Mouse (Mus musculus): Measurements from ENCODE around the gene Pla2g2d. TPM values are rescaled to one million over a fixed set of nuclear protein-coding genes. Genes with fewer than 3 reads are reported as not detected.
A peak's percentile ranks its signal among the peaks of the same experiment; 100 is the strongest.

Pla2g2d gene
- polyA plus RNA-seq, 1 experiment from 2014 or later: 0.38 TPM

DNA sequence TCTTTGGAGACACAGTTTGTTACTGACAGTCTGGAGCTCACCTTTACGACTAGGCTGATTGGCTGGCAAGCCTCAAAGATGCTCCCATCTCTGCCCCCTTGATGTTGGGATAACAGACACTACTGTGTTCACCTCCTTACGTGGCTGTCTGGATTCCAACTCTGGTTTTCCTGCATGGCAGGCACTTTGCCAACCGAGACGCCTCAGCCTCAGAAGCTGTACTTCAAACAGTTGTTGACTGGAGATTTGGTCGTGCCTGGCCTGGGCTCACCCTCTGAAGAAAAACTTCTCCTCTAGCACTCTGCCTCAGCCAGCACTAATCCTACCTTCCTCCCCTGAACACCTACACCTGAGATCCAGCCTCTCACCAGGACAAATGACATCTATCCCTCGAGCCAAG lies 15.9 kb downstream of the Pla2g2d start:
- Histone ChIP-seq H3K36me3 (ENCODE audit: control insufficient read depth, insufficient read depth, low read length) (no peaks in the 10 kb centered on the region), H3K4me3 (ENCODE audit: low read depth, low read length) (no peak overlapping the region), H3K4me2 (ENCODE audit: low read depth, low read length) (no peak overlapping the region), H3K4me1 (ENCODE audit: control insufficient read depth, insufficient read depth, low read length) (no peaks in the 10 kb centered on the region), H3K9me3 (ENCODE audit: control insufficient read depth, low read length) (no peaks in the 10 kb centered on the region), H3K9ac (ENCODE audit: low read depth, low read length) (no peak overlapping the region), H3K27ac (replicated peaks; ENCODE audit: low read depth, low read length) (no peak overlapping the region), H3K27me3 (replicated peaks; ENCODE audit: control insufficient read depth, insufficient read depth, low read length) (no peaks in the 10 kb centered on the region)
- ATAC-seq (ENCODE audit: low read depth) (no peak), DNase-seq (ENCODE audit: low spot score) (no peak)
- WGBS: 59% methylated on average over 6 of the region's 6 CpGs

DNA sequence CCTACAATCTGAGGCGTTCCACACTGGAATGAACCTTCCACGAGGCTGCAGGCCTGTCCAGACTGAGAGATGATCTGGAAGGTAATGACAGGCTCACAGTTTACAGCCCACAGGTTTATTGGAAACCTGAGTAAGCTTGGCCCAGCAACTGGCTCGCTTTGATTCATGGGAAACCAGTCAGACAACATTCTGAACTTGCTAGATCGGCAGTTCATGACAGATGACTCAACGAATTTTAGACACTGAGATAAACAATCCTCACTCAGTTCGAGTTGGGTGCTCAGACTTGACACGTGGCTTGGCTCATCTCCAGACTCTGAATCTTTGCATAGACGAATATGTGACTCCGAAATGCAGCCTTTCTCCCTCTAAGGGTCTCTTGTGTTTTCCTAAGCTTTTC lies 17.1 kb downstream of the Pla2g2d start:
- Histone ChIP-seq H3K4me3 (ENCODE audit: low read depth, low read length) (no peak overlapping the region), H3K4me2 (ENCODE audit: low read depth, low read length) (no peak overlapping the region), H3K27me3 (replicated peaks; ENCODE audit: control insufficient read depth, insufficient read depth, low read length) (no peaks in the 10 kb centered on the region), H3K4me1 (ENCODE audit: control insufficient read depth, insufficient read depth, low read length) (no peaks in the 10 kb centered on the region), H3K27ac (replicated peaks; ENCODE audit: low read depth, low read length) (peak overlapping the region; percentile 44; the same call in 1 of the 2 replicates), H3K36me3 (ENCODE audit: control insufficient read depth, insufficient read depth, low read length) (no peaks in the 10 kb centered on the region), H3K9me3 (ENCODE audit: control insufficient read depth, low read length) (no peaks in the 10 kb centered on the region), H3K9ac (ENCODE audit: low read depth, low read length) (no peak overlapping the region)
- ATAC-seq (ENCODE audit: low read depth) (peak; percentile 69), DNase-seq (ENCODE audit: low spot score) (peak; percentile 92)
- whole genome bisulfite sequencing: 37% methylated on average over 9 of the region's 9 CpGs

DNA sequence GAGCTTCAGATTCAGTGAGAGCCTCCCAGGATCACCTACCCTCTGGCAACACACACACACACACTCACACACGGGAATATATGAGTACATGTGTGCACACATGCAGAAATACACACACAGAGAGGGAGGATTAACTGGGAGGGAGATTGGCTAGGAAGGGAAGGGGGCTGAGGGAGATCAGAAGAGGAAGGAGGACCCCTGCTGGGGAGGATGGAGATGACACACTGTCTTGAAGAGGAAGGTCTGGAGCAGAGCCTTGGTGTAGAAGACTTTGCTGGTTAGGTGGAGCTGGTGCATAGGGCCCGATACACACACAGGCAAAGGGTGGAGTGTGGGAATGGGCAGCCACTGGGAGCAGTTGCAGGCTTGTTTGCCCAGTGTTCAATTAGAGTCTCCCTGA lies 17.7 kb downstream of the Pla2g2d start:
- WGBS: 71% methylated on average over 2 of the region's 2 CpGs
- no peaks in the 10 kb centered on the region for H3K9me3 ChIP-seq (ENCODE audit: control insufficient read depth, low read length)
- ATAC-seq (ENCODE audit: low read depth) (peak; percentile 45; the same call in 1 of the 2 replicates), DNase-seq (ENCODE audit: low spot score) (peak; percentile 38)
- no peak overlapping the region for H3K4me3 ChIP-seq (ENCODE audit: low read depth, low read length)
- no peaks in the 10 kb centered on the region for H3K4me1 ChIP-seq (ENCODE audit: control insufficient read depth, insufficient read depth, low read length)
- no peak overlapping the region for H3K9ac ChIP-seq (ENCODE audit: low read depth, low read length)
- no peaks in the 10 kb centered on the region for H3K36me3 ChIP-seq (ENCODE audit: control insufficient read depth, insufficient read depth, low read length)
- H3K27me3 ChIP-seq (replicated peaks; ENCODE audit: control insufficient read depth, insufficient read depth, low read length): no peaks in the 10 kb centered on the region
- no peak overlapping the region for H3K27ac ChIP-seq (replicated peaks; ENCODE audit: low read depth, low read length)
- no peak overlapping the region for H3K4me2 ChIP-seq (ENCODE audit: low read depth, low read length)

DNA sequence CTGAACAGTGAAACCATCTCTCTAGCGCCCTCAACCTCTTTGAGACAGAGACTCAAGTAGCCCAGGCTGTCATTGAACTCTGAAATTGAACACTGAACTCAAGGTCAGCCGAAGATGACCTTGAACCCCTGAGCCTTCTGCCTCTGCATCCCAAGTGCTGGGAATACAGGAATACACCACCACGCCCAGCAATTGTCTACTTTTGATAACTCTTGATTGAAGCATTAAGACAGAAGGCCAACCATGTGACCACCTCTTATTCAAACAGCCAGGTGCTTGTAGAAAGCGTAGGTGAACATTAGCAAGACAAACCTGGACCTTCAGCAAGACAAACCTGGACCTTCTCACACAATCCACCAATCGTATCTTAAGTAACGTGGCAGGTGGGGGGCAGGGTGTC lies 18.8 kb downstream of the Pla2g2d start:
- Histone ChIP-seq H3K27me3 (replicated peaks; ENCODE audit: control insufficient read depth, insufficient read depth, low read length) (no peaks in the 10 kb centered on the region), H3K36me3 (ENCODE audit: control insufficient read depth, insufficient read depth, low read length) (no peaks in the 10 kb centered on the region), H3K9ac (ENCODE audit: low read depth, low read length) (no peak overlapping the region), H3K4me1 (ENCODE audit: control insufficient read depth, insufficient read depth, low read length) (no peaks in the 10 kb centered on the region), H3K4me2 (ENCODE audit: low read depth, low read length) (no peak overlapping the region), H3K27ac (replicated peaks; ENCODE audit: low read depth, low read length) (no peak overlapping the region), H3K4me3 (ENCODE audit: low read depth, low read length) (no peak overlapping the region), H3K9me3 (ENCODE audit: control insufficient read depth, low read length) (no peaks in the 10 kb centered on the region)
- ATAC-seq (ENCODE audit: low read depth) (no peak), DNase-seq (ENCODE audit: low spot score) (no peak)
- 89% methylated on average over 6 of the region's 6 CpGs for WGBS

DNA sequence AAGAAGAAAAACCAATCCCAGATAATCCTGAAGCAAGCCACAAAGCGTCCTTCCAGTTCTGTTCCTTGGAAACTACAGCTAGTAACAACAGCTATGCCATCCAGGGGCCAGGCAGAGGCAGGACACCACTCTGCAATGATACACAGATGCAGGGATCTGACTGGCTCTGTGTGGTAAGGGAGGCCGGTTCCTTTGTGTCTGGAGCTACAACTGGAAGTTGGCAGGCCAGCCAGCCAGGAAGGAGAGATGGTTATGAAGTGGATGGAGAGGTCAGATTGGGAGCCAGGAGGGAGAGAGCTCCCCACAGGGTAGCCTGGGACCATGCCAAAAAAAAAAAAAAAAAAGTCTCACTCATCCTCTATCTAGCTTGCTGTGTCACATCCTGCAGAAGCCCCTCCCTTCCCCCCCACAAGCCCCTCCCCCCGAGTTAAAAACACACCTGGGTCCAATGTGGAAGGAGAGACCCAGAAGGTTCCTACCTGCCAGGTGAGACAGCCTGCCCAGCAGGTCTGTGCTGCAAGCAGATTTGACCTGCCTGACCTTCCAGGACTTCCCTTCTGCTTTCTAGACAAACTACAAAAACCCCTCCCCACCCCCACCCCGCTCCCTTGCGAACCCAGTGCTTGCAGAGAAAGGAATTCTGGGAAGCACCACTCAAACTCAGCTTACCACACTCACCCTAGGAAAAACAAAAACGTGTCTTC lies 21.1 kb downstream of the Pla2g2d start:
- no peaks in the 10 kb centered on the region for H3K36me3 ChIP-seq (ENCODE audit: control insufficient read depth, insufficient read depth, low read length)
- no peak overlapping the region for H3K4me3 ChIP-seq (ENCODE audit: low read depth, low read length)
- H3K27ac ChIP-seq (replicated peaks; ENCODE audit: low read depth, low read length): no peak overlapping the region
- H3K4me2 ChIP-seq (ENCODE audit: low read depth, low read length): no peak overlapping the region
- 46% methylated on average over 6 of the region's 6 CpGs for WGBS
- H3K9me3 ChIP-seq (ENCODE audit: control insufficient read depth, low read length): no peaks in the 10 kb centered on the region
- no peaks in the 10 kb centered on the region for H3K27me3 ChIP-seq (replicated peaks; ENCODE audit: control insufficient read depth, insufficient read depth, low read length)
- H3K4me1 ChIP-seq (ENCODE audit: control insufficient read depth, insufficient read depth, low read length): 0 out of 2 replicates have a peak, but pooled peaks cover 3% of the 10 kb centered on the region
- DNase-seq (ENCODE audit: low spot score): no peak
- ATAC-seq (ENCODE audit: low read depth): no peak
- no peak overlapping the region for H3K9ac ChIP-seq (ENCODE audit: low read depth, low read length)

DNA sequence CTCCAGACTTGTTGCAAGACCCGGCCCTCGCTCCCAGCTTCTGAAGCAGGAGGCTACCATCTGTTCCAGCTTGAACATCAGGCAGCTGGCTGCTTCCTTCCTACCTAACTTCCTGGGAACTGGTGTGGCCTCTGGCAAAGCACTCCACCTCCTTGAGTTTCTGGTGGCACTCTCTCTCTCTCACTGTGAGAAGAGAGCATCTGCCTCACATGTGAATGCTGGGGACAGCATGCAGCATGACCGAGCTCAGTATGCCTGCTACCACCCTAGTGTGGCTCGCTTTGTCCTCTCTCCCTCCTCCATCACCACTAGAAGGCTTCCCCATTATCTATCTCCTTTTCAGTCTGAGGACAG lies 21.7 kb downstream of the Pla2g2d start:
- Histone ChIP-seq H3K4me3 (ENCODE audit: low read depth, low read length) (no peak overlapping the region), H3K9me3 (ENCODE audit: control insufficient read depth, low read length) (no peaks in the 10 kb centered on the region), H3K4me1 (ENCODE audit: control insufficient read depth, insufficient read depth, low read length) (0 out of 2 replicates have a peak, but pooled peaks cover 3% of the 10 kb centered on the region), H3K27me3 (replicated peaks; ENCODE audit: control insufficient read depth, insufficient read depth, low read length) (no peaks in the 10 kb centered on the region), H3K9ac (ENCODE audit: low read depth, low read length) (no peak overlapping the region), H3K36me3 (ENCODE audit: control insufficient read depth, insufficient read depth, low read length) (no peaks in the 10 kb centered on the region), H3K27ac (replicated peaks; ENCODE audit: low read depth, low read length) (no peak overlapping the region), H3K4me2 (ENCODE audit: low read depth, low read length) (no peak overlapping the region)
- DNase-seq (ENCODE audit: low spot score): peak; percentile 41
- ATAC-seq (ENCODE audit: low read depth): no peak
- WGBS: 57% methylated on average over 4 of the region's 4 CpGs

DNA sequence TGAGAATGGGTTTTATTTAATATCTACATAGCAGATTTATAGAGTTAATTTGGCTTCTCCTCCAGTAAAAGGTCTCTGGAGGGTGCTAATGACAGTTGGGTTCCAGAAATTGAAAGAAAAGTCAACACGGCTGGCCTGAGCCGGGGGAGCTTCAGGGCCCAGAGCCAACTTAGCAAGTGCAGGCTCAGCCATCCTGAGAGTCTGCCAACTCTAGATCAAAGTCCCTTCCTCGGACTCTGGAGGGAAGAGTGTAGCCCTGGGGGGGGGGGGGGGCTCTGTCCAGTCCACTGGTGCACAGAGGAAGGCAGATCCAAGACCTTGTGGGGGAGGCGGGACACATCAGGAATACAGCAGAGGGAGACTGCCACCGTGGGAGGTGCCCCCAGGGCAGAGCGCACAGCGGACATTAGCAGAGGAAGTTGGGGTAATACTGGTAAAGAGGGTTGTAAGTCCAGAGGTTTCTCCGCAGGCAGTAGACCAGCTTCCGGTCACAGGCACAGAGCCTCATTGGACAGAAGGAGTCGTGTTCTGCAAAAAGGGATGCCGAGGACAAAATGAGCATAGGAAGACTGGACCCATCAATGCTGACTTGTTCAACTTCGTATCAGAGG lies 24.7 kb downstream of the Pla2g2d start:
- no peak overlapping the region for H3K27ac ChIP-seq (replicated peaks; ENCODE audit: low read depth, low read length)
- no peaks in the 10 kb centered on the region for H3K36me3 ChIP-seq (ENCODE audit: control insufficient read depth, insufficient read depth, low read length)
- no peak overlapping the region for H3K4me3 ChIP-seq (ENCODE audit: low read depth, low read length)
- DNase-seq (ENCODE audit: low spot score) (peak; percentile 56), ATAC-seq (ENCODE audit: low read depth) (no peak)
- H3K9me3 ChIP-seq (ENCODE audit: control insufficient read depth, low read length): no peaks in the 10 kb centered on the region
- WGBS: 51% methylated on average over 12 of the region's 12 CpGs
- H3K9ac ChIP-seq (ENCODE audit: low read depth, low read length): no peak overlapping the region
- H3K4me1 ChIP-seq (ENCODE audit: control insufficient read depth, insufficient read depth, low read length): 0 out of 2 replicates have a peak, but pooled peaks cover 3% of the 10 kb centered on the region
- H3K27me3 ChIP-seq (replicated peaks; ENCODE audit: control insufficient read depth, insufficient read depth, low read length): no peaks in the 10 kb centered on the region
- H3K4me2 ChIP-seq (ENCODE audit: low read depth, low read length): no peak overlapping the region

DNA sequence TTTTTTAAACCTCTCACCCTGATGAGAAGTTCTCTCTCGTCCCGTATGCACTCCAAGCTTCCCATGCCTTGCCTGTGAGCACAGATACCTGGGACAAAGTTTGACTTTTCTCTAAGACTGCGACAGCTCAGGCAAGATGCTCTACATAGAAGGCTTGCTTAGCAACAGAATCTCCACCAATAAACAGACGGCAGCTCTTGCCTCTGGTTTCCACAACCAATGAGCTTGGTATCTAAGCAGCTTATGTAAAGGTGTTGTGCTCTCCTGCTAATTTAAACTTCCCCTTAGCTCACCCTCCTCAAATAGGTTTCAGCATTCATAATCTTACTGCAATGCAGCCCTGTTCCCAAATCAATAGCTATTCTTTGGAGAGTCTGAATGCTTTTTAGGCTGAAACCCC lies 26.1 kb downstream of the Pla2g2d start:
- Histone ChIP-seq H3K27me3 (replicated peaks; ENCODE audit: control insufficient read depth, insufficient read depth, low read length) (no peaks in the 10 kb centered on the region), H3K27ac (replicated peaks; ENCODE audit: low read depth, low read length) (no peak overlapping the region), H3K4me1 (ENCODE audit: control insufficient read depth, insufficient read depth, low read length) (0 out of 2 replicates have a peak, but pooled peaks cover 3% of the 10 kb centered on the region), H3K9me3 (ENCODE audit: control insufficient read depth, low read length) (no peaks in the 10 kb centered on the region), H3K9ac (ENCODE audit: low read depth, low read length) (no peak overlapping the region), H3K36me3 (ENCODE audit: control insufficient read depth, insufficient read depth, low read length) (no peaks in the 10 kb centered on the region), H3K4me2 (ENCODE audit: low read depth, low read length) (no peak overlapping the region), H3K4me3 (ENCODE audit: low read depth, low read length) (no peak overlapping the region)
- ATAC-seq (ENCODE audit: low read depth): no peak
- 77% methylated on average over 4 of the region's 4 CpGs for WGBS
- no peak for DNase-seq (ENCODE audit: low spot score)

DNA sequence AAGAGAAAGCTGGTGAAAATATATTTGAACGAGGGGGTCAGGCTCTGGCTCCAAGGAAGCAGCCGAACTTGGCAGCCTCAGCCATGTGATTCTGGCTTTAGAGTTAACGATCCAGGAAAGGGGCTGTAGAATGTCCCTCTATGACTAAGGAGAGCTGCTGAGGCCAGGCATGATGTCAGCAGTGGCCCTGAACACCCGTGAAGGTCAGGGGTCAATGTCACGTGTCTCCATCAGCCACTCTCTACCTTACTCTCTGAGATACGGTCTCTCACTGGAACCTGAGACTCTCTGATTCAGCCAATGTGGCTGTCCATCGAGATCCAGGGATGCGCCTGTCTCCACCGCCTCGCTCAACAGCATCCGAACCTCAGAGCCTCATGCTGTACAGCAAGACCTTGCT lies 27.4 kb downstream of the Pla2g2d start:
- H3K4me3 ChIP-seq (ENCODE audit: low read depth, low read length): no peak overlapping the region
- no peaks in the 10 kb centered on the region for H3K27me3 ChIP-seq (replicated peaks; ENCODE audit: control insufficient read depth, insufficient read depth, low read length)
- no peak overlapping the region for H3K9ac ChIP-seq (ENCODE audit: low read depth, low read length)
- ATAC-seq (ENCODE audit: low read depth) (no peak), DNase-seq (ENCODE audit: low spot score) (no peak)
- H3K36me3 ChIP-seq (ENCODE audit: control insufficient read depth, insufficient read depth, low read length): no peaks in the 10 kb centered on the region
- 79% methylated on average over 11 of the region's 11 CpGs for WGBS
- no peak overlapping the region for H3K4me2 ChIP-seq (ENCODE audit: low read depth, low read length)
- H3K4me1 ChIP-seq (ENCODE audit: control insufficient read depth, insufficient read depth, low read length): 0 out of 2 replicates have a peak, but pooled peaks cover 3% of the 10 kb centered on the region
- H3K9me3 ChIP-seq (ENCODE audit: control insufficient read depth, low read length): no peaks in the 10 kb centered on the region
- H3K27ac ChIP-seq (replicated peaks; ENCODE audit: low read depth, low read length): no peak overlapping the region

Data from embryonic facial prominence, embryonic 14.5 days (tissue).